Mouse (Mus musculus) right cerebral cortex, postnatal 14 days (tissue): ENCODE results near the gene Apom.
A peak's percentile ranks its signal among the peaks of the same experiment; 100 is the strongest.

ENCODE experiments used
- DNase-seq: peaks from one replicate; pipeline ENCODE4 v3.0.0; 2022

The Apom gene

GRCm38 (mm10) chr17:35158850-35159593 is 27.2 kb upstream of the Apom start:
- DNase-seq, result no peak

GRCm38 (mm10) chr17:35157661-35158175 is 25.9 kb upstream of the Apom start:
- no peak for DNase-seq

DNA sequence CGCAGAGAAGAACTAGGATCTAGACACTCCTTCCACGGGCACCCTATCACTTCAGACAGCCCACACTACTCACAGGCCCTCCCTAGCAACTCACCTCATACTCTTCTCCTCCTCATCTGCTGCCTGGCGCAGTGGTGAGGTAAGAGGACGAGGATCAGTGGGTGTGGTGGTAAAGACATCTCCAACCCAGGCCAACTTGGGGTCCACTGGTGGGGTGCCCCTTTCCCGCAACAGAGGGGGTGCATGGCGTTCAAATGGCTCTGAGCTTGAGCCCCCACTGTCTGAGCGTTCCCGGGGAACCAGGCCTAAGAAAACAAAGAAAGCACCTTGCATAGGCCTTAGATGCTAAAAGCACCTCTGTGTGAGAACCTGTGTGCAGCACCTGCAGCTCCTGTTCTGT is 25.4 kb upstream of the Apom start:
- DNase-seq, result no peak

DNA sequence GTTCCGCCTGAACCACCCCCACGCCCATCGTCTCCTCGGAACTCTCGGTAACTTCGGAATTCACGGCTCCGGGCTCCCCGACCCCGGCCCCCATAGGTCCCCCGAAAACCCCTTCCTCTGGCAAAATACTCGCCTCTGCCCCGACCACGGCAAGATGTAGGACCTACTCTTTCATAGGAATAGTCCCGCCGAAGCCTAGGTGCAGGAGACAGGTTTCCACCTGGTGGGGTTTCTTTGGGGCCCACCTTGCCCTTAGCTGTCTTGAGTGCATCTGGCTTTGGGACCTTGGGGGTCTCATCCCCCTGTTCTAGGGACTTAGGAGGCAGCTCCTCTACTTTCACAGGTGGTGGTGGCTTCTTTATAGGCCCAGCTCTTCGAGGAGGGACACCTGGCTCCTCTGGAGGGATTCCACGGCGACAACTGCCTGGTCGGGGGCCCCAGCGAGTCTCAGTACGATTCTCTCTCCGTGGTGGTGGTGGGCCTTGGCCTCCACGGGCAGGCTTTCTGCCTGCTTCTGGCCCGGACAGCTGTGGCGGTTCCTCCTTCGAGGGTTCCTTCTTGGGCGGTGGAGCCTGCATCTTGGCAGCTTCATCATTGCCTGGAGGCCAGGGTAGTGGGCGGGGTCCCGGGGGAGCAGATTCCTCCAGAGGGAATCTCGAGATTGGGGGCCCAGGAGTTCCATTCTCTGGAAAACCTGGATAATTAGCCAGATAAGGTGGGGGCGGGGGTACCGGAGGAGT is 24.8 kb upstream of the Apom start:
- no peak for DNase-seq

GRCm38 (mm10) chr17:35155451-35155850 is 23.6 kb upstream of the Apom start:
- DNase-seq, result no peak

GRCm38 (mm10) chr17:35154616-35155015 is 22.8 kb upstream of the Apom start:
- DNase-seq, result no peak

DNA sequence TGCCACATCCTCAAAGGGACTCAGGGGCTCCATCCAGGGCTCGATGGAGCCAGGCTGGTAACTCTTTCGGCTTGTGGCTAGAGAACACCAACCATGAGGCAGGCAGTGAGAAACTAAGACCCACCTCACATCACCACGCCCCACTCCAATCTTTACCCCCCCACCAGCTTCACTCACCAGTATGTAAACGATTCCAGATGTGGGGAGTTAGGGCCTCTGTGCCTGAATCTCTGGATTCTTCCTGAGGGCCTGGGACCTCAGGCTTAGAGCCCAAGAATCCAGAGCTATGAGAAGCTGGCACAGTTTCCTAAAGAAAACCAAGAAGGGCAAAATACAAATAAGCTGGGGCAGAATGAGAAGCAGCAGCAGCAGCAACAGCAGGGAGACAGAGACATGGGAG is 22.1 kb upstream of the Apom start:
- no peak for DNase-seq

GRCm38 (mm10) chr17:35153077-35153476 is 21.2 kb upstream of the Apom start:
- no peak for DNase-seq

DNA sequence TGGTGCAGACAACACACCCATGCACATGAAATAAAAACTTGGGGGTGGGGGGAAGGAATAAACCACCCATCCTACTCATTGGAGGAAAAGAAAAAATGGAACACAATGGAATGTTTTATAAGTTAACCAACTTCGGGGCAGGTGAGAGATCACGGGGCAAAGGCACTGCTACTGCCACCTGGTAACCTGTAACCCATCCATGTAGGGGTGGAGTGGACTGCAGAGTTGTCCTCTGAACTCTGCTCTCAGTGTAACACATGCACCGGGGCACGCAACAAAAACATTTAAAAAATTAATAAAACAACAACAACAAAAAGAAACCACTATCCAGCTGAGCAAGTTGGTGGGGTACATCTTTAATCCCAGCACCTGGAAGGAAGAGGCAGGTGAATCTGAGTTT is 20.3 kb upstream of the Apom start:
- DNase-seq, result no peak

- no peak for DNase-seq
Observed at GRCm38 (mm10) chr17:35147922-35148639, 16.2 kb upstream of the Apom start.

DNA sequence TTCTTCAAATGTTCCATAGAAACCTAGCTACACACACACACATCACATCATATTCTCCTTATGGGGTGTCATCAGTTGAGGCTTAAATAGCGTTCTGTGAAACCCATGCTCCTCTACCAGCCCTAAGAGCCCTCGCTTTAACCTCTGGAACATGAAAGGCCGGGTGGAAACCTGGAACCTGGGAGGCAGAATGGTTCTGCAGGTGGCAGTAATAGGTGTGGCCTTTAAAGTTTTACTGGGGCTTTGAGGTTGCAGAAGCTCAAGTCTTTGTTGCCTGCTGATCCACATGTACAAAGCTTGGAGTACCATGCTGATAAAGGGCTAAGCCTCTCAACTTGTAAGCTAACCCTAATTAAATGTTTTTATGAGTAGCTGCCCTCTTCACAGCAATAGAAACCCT is 15.5 kb upstream of the Apom start:
- no peak for DNase-seq

- DNase-seq, result no peak
Observed at GRCm38 (mm10) chr17:35146139-35146538, 14.3 kb upstream of the Apom start.

DNA sequence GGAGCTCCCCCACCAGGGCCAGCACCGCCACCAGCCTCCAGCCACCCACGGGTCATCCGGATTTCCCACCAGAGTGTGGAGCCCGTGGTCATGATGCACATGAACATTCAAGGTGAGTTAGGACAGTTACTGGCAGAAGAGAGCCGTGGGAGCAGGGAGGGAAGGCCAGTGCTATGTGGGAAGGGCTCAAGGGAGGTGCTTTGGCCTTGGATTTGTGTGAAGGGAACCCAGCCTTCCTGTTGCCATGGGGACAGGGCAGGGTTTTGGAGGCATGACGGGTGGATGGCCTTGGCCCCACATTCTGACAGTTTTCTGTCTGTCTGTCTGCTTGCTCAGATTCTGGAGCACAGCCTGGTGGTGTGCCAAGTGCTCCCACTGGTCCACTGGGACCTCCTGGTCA is 10.1 kb upstream of the Apom start:
- no peak for DNase-seq

DNA sequence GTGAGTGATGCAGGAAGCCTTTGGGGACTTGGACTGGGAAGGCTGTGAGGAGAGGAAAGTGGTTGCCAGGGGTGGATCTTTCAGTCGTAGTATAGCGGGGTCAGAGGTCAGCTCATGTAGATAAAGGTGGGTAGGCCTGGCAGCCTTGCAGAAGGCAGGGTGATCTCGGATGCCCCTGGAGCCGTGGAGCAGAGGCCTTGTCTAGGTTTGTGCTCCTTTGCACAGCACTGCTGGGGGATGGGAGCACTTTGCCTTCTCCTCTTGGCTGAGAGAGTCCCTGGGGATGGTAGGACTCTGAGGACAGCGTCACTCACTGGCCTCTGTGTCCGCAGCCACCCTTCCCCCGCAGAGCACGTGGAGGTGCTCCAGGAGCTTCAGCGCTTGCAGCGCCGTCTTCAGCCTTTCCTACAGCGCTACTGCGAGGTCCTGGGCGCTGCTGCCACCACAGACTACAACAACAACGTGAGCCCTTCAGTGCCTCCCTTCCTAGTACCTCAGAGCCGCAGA is 8.7 kb upstream of the Apom start:
- DNase-seq, result no peak

GRCm38 (mm10) chr17:35139269-35139668 is 7.4 kb upstream of the Apom start:
- DNase-seq, result no peak

DNA sequence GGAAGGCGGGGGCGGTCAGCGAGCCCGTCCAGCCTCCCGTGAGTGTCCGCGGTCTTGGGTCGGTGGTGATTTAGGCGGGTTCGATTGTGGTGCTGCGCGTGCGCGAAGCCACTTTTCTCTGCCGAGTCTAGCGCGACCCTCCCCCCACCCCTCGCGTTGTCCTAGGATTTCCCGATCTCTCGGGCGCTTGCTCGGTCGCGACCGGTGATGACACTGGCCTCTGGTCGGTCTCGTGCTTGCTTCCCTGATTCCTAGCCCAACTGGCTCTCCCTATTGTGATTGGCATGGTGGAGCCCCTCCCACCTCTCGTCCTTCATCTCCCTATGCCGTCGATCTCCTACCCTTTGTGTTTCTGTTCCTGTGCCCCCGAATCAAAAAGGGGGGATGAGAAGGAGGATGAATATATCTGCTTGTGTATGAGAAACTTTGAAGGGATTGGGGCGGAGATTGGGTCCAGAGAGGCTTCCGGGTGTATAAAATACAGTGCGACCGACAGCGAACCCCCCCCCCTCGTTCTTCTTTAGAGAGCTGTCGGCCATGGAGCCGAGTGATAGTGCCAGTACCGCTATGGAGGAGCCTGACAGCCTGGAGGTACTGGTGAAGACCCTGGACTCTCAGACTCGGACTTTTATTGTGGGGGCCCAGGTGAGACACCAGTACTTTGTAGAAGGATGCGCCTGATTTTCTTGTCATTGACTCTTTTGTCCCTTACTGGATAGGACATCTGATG is 3.9 kb upstream of the Apom start:
- DNase-seq, result no peak

DNA sequence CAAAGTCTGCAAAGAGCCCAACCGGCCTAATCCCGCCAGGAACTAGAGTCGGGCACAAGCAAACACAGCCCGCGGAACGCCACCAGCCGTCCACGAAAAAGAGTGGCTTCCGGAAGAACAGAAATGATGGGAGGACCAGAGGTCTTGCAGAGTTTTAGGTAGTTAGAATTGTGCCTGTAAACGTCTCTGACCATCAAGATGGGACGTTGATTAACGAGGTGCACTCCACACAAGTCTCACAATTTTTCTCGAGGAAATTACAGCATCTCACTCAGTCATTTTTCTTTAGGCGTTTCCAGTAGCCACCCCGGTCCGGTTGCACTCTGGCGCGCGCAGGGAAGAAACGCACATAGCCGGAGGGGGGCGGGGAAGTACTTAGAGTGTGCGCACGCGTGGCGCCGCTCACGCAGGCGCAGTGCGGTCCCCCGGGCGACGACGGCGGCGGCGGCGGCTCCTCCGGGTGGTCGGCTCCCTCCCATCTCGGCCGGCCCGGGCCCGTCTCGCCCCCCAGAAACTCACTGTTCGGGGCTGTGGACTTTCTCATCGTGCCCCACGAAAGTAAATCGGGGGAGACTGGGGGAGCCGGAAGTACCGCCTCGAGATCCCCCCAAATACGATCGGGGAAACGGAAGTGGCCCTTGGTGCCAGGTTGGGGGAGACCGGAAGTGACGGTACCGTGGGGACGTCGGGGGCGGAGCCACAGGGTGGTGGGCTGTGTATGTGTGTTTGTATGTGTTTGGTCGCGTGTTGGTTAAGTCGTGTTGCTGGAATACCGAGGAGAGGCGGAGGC is 3.1 kb upstream of the Apom start, which contains the start of gene Bag6:
Gene Bag6, plus strand, starts transcription at position 378 of the 790 bp plus-strand sequence.
- peak; percentile 96 for DNase-seq

- no peak for DNase-seq
Observed at GRCm38 (mm10) chr17:35133517-35133916, 1.7 kb upstream of the Apom start.

DNA sequence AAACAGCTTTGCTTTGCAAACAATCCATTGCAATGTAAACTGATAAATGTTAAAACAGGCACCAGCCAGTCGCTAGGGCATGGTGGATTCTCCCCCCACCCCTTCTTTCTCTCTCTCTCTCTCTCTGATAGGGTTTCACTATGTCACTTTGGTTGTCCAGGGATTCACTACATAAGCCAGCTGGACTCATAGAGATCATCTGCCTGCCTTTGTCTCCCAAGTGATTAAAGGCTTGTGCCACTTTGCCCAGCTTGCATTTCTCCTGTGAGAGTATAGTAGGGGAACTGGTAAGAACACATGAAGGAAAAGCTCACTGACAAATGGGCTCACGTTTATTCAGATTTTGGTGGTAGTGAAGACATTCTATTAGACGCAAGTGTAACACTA is 317 bp upstream of the Apom start:
- no peak for DNase-seq

DNA sequence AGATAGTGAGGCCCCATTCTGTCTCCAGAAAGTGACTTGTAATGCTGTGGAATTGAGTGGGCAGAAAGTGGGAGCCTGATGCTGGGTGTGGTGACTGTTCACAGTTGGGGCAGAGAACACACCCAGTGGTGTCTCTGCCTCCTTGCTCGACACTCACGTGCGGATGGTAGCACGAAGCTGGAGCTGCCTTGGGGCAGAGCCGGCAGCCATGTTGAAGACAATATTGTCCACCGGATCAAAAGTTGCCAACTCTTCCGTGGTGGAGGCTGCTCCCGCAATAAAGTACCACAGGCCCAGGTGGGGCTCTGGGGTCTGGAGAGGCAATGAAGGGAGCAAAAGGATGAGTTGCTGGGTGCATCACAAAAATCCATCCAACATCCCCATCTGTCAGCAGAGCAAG is 812 bp downstream of the Apom start:
- DNase-seq, result no peak

- no peak for DNase-seq
Observed at GRCm38 (mm10) chr17:35128996-35129395, 2.9 kb downstream of the Apom start.

GRCm38 (mm10) chr17:35127017-35127416 is 4.8 kb downstream of the Apom start:
- DNase-seq, result no peak
